Mouse (Mus musculus) B cell, adult 67 days (primary cell): ENCODE measurements around the gene Fancc. TPM values are rescaled to one million over a fixed set of nuclear protein-coding genes. Genes with fewer than 3 reads are reported as not detected.

Experiments used
- total RNA-seq, 2 experiments: library from RNA; stranded (reverse); gene quantifications; 4 replicates each; pipeline ENCODE4 v1.2.4; 2023

Gene Fancc
- 10 to 100 TPM; 23.4 to 28.6 TPM for total RNA-seq

DNA sequence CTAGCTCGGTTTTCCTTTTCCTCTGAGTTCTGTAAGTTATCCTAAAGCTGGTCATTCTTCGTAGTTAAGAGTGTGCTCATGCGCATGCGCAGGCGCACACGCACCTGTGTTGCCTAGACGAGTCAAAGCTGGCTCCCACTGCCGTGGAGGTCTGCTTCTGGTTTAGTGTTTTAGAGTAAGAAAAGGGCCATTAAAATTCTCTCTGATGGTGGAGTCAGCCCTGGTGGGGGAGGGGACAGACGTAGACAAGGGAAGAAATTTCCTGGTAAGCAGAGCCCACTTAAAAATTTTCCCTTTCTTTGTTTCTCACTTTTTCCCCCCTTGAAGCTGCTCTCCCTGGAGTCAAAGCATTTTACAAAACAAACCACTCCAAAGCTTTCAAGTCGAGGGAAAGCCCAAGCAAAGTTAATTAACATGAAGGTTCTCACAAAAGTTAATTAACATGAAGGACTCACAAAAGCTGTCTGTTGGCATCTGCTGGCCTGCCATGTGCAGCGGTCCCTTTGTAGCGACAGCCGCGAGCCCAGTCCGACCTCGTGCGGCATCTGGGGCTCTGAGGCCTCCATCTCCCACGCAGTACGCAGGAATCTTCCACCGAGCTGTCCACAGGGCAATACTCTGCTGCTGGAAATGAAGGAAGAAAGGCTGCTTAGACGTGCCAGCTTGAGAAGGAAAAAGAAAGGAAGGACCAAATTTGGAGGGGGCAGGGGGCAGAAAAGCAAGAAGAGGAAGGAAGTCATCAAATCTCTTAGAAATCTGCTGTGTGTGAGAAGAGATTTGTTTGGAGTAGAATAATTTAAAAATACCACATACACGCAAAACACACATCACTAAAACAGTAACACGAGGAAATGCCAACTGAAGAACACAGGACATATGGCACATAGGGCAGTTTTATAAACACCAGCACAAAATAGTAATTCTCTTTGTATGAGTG lies at the start of gene Fancc:
Gene Fancc, minus strand, starts transcription at position 633 of the 937 bp plus-strand sequence.

Other genes starting within 250 kb of the Fancc start
- gene Ptch1, start 76.3 kb upstream of the Fancc start, total RNA-seq, result 10 to 100 TPM; 26.6 to 30.4 TPM